Mouse (Mus musculus): ENCODE measurements around the gene Ttc5. TPM values are rescaled to one million over a fixed set of nuclear protein-coding genes. Genes with fewer than 3 reads are reported as not detected.
"Not testable (repeated sequence)": the region's sequence is repeated elsewhere in the genome, so short reads cannot be mapped to it uniquely, and the experiment has no call there.

The Ttc5 gene
- polyA plus RNA-seq (2015; fragmentation: Nextera tagmentation; extraction: Ambion mirVana), result 121 and 133 TPM in 2 replicates

DNA sequence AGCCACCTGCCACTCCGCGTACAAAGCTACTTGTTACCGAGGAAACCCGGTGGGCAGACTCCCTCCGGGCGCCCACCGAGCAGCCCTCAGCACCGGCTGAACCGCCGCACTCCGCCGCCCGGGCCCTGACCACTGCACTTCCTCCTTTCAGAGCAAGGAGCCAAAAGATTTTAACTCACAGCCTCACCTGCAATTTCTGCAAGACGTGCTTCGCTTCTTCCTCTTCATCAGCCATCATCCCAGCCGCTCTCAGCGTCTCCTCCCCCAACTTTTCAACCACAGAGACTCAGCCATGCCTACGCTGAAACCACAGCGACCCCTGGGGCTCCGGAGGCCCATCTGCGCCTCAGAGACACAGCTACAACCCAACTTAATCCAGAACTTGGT is at the start of gene Ttc5:
Gene Ttc5, minus strand, starts transcription at position 269 of the 387 bp plus-strand sequence.
- WGBS, result under 1% methylated on average over 21 of the region's 21 CpGs
- peak within 1 kb of the TSS; percentile 77 for H3K4me3 ChIP-seq
- ATAC-seq (ENCODE audit: low FRiP score), result peak; percentile 96
- peaks cover 22% of the 10 kb centered on the region for H3K36me3 ChIP-seq
- H3K9me3 ChIP-seq, result 0 out of 2 replicates have a peak, but pooled peaks cover 2% of the 10 kb centered on the region
- peak within 1 kb of the TSS; percentile 88 for H3K27ac ChIP-seq
- peak within 1 kb of the TSS; percentile 66 for H3K4me2 ChIP-seq
- no peaks in the 10 kb centered on the region for H3K27me3 ChIP-seq
- H3K9ac ChIP-seq, result peak within 1 kb of the TSS; percentile 79
- H3K4me1 ChIP-seq (replicated peaks), result peaks cover 14% of the 10 kb centered on the region

DNA sequence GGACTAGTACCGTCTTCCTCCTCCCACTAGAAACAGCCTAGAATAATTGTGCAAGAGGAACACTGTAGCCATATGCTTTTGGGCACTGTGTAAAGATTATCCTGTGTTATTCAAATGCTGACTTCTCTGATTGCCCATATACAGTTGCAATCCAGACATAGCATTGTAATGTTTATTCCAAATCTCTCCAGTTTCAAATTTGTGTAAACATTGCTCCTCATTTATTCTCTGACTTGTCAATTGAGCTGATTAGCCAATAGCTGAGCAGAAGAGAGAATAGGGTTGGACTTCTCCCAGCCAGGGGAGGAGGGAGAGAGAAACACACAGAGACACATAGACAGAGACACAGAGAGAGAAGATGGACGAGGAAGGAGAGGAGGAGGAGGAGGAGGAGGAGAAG is 49.1 kb upstream of the Ttc5 start:
- no peak for ATAC-seq (ENCODE audit: low FRiP score)
- 61% methylated on average over 2 of the region's 2 CpGs for WGBS
- no peaks in the 10 kb centered on the region for H3K9me3 ChIP-seq

DNA sequence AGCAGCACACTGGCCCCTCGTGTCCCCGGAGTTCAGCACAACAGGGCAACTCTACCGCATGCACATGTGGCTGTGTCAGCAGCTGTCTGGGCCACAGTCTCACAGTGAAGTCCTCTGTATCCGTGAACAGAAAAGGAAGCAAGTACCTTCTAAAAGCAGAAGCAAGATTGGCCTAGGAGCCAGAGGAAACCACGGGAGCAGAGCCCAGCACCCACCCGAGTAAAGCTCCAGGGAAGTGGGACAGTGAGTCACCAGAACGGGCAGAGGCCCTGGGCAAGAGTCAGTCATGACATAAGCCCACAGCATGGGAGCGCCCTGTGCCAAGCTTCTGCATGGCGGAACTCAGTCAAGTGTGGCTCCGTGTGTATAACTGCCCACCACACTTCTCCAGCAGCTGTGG is 48.6 kb upstream of the Ttc5 start:
- Histone ChIP-seq H3K27me3 (no peaks in the 10 kb centered on the region), H3K4me3 (no peak overlapping the region), H3K4me2 (no peak overlapping the region), H3K27ac (no peak overlapping the region), H3K9ac (no peak overlapping the region), H3K36me3 (no peaks in the 10 kb centered on the region; the same call in 1 of the 2 replicates), H3K4me1 (replicated peaks) (no peaks in the 10 kb centered on the region), H3K9me3 (no peaks in the 10 kb centered on the region)
- 86% methylated on average over 10 of the region's 10 CpGs for WGBS
- no peak for ATAC-seq (ENCODE audit: low FRiP score)

More for the DNA sequence above, 49.1 kb upstream of the Ttc5 start:
- Histone ChIP-seq H3K4me1 (replicated peaks) (no peaks in the 10 kb centered on the region), H3K4me2 (no peak overlapping the region), H3K4me3 (no peak overlapping the region), H3K9ac (no peak overlapping the region), H3K27me3 (no peaks in the 10 kb centered on the region), H3K36me3 (no peaks in the 10 kb centered on the region; the same call in 1 of the 2 replicates), H3K27ac (no peak overlapping the region)

DNA sequence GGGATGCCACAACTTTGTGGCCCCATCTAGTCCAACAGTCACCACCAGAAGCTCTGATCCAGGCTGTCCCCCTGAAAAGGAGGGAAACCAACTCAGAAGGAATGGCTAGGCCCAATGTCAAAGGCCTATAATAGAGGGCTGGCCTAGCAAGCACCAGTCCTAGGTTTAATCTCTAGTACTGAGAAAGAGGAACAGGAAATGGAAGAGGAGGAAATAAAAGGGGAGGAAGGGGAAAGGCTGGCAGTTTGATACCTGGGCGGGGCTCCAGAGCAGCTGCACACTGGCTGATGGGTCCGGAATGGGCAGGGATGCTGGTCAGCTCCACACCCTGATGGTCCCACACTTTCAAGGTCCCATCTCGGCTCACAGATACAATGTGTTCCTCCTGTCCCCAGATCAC is 44.6 kb upstream of the Ttc5 start:
- Histone ChIP-seq H3K27me3 (no peaks in the 10 kb centered on the region), H3K4me3 (no peak overlapping the region), H3K4me2 (no peak overlapping the region), H3K9me3 (no peaks in the 10 kb centered on the region), H3K4me1 (replicated peaks) (no peaks in the 10 kb centered on the region), H3K27ac (no peak overlapping the region), H3K9ac (no peak overlapping the region), H3K36me3 (peaks cover 3% of the 10 kb centered on the region; the same call in 1 of the 2 replicates)
- WGBS, result 85% methylated on average over 3 of the region's 3 CpGs
- ATAC-seq (ENCODE audit: low FRiP score), result no peak

DNA sequence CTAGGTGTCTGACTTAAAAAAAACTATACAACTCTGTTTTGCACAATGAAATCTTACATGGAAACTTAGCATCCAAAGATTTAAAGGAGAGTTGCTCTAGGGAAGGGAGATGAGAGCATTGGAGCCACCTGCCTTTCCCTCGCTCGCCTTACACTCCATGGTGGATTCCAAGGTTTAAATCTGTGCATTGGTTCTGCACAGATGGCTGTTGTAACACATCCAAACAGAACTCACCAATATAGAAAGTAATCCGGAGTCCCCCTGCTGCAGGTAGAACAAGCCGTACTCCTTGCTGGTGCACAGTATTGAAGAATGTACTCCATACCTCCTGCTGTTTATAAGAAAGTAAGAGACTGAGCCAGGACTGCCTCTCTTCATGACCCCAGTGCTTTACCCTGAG is 41.3 kb upstream of the Ttc5 start:
- Histone ChIP-seq H3K27ac (no peak overlapping the region), H3K4me1 (replicated peaks) (no peaks in the 10 kb centered on the region)

DNA sequence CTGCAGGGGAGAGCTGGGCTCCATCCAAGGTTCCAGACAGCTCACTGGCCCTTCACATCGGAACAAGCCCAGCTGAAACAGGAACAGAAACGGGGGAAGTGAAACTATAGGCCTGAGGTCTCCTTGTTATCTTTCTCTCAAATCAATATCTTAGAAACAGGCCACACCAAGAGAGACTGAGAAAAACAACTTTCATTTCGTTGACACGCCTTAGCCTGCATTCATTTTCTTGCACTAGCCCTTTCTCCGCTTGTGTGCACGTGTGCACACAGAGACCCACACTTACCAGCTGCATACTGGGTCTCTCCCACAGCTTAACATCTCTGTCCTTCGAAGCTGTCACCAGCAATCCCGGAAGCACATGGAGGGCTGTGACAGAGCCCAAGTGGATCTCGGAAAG is 38.9 kb upstream of the Ttc5 start:
- Histone ChIP-seq H3K9me3 (no peaks in the 10 kb centered on the region), H3K27ac (no peak overlapping the region), H3K9ac (no peak overlapping the region), H3K4me1 (replicated peaks) (no peaks in the 10 kb centered on the region), H3K27me3 (no peaks in the 10 kb centered on the region), H3K4me3 (no peak overlapping the region), H3K36me3 (peaks cover 57% of the 10 kb centered on the region), H3K4me2 (no peak overlapping the region)
- ATAC-seq (ENCODE audit: low FRiP score), result no peak
- 91% methylated on average over 9 of the region's 9 CpGs for WGBS

More for the DNA sequence above, 41.3 kb upstream of the Ttc5 start:
- WGBS, result 91% methylated on average over 4 of the region's 4 CpGs
- no peak overlapping the region for H3K4me3 ChIP-seq
- ATAC-seq (ENCODE audit: low FRiP score), result no peak
- H3K4me2 ChIP-seq, result no peak overlapping the region
- no peaks in the 10 kb centered on the region for H3K27me3 ChIP-seq
- peaks cover 33% of the 10 kb centered on the region for H3K36me3 ChIP-seq
- H3K9ac ChIP-seq, result no peak overlapping the region
- H3K9me3 ChIP-seq, result no peaks in the 10 kb centered on the region

DNA sequence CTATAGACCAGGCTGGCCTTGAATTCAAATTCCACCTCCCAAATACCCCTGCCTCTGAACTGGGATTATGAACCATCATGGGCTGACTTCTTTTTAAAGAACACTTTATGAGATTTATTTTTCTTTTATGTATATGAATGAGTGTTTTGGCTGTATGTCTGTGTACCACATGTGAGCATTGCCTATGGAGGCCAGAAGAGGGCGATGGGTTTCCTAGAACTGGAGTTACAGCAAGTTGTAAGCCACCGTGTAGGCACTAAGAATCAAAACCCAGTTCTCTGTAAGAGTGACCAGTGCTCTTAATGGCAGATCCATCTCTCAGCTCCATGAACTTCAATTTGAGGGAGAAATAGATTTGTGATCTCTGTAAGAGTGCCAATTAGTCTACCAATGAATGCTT is 37.9 kb upstream of the Ttc5 start:
- no peak overlapping the region for H3K4me2 ChIP-seq
- 72% methylated on average over 2 of the region's 2 CpGs for WGBS
- H3K9me3 ChIP-seq, result no peaks in the 10 kb centered on the region
- H3K4me3 ChIP-seq, result no peak overlapping the region
- no peaks in the 10 kb centered on the region for H3K4me1 ChIP-seq (replicated peaks)
- H3K27ac ChIP-seq, result no peak overlapping the region
- no peak for ATAC-seq (ENCODE audit: low FRiP score)
- peaks cover 58% of the 10 kb centered on the region for H3K36me3 ChIP-seq
- H3K9ac ChIP-seq, result no peak overlapping the region
- no peaks in the 10 kb centered on the region for H3K27me3 ChIP-seq

DNA sequence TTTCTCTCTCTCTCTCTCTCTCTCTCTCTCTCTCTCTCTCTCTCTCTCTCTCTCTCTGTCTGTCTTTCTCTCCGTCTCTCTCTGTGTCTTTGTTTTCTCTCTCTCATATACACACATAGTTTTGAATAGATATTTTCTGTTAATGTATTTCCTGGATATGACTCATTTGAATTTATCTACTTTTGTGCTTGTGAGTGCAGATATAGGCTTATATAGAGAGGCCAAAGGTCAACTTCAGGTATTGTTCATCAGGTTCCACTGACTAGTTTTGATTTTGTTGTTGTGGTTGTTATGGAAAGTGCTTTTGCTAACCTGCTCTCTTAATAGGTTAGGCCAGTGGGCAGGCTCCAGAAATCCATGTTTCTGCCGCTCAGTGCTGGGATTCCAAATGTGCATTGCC is 27.7 kb upstream of the Ttc5 start:
- H3K27ac ChIP-seq, result no peak overlapping the region
- H3K9ac ChIP-seq, result no peak overlapping the region
- H3K36me3 ChIP-seq, result peaks cover 67% of the 10 kb centered on the region
- WGBS, result 98% methylated on average over 2 of the region's 2 CpGs
- no peak overlapping the region for H3K4me3 ChIP-seq
- H3K27me3 ChIP-seq, result no peaks in the 10 kb centered on the region
- no peak for ATAC-seq (ENCODE audit: low FRiP score)
- no peaks in the 10 kb centered on the region for H3K9me3 ChIP-seq
- H3K4me2 ChIP-seq, result no peak overlapping the region
- H3K4me1 ChIP-seq (replicated peaks), result peaks cover 4% of the 10 kb centered on the region

DNA sequence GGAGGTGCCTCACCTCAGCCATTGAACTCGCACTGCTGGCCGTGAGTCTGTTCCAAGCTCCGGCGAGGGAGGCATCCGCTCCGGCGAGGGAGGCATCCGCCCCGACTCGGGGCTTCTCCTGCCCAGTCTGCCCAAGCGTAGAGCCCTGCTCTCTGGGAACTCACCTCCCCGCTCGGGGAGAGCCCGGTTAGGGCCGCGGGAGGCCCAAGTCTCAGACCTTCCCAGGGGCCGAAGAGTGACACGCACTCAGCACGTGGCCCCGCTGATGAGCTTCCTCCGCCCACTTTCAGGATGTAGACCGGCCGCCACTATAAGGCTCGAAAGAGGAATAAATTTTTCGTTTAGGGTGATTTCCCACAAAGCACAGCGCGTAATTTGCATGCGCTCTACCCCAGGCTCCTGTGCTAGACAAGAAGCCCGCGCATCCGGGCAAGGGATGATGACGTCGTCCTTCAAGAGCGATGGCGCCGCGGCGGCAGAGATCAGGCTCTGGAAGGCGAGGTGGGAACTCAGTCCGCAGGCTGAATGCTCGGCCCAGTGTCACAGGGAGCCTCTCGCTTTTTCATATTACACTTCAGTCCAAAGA is 22.3 kb upstream of the Ttc5 start, which contains the start of the genes Ccnb1ip1 and Parp2:
Gene Ccnb1ip1, minus strand, starts transcription at position 246 of the 586 bp plus-strand sequence.
Gene Parp2, plus strand, starts transcription at position 355 of the 586 bp plus-strand sequence.
- H3K9ac ChIP-seq, result peak within 1 kb of the TSS; percentile 77
- H3K4me3 ChIP-seq, result peak within 1 kb of the TSS; percentile 53
- WGBS, result under 1% methylated on average over 42 of the region's 42 CpGs
- no peaks in the 10 kb centered on the region for H3K9me3 ChIP-seq
- H3K4me2 ChIP-seq, result peak within 1 kb of the TSS; percentile 52
- H3K27me3 ChIP-seq, result no peaks in the 10 kb centered on the region
- H3K4me1 ChIP-seq (replicated peaks), result peaks cover 6% of the 10 kb centered on the region
- peak within 1 kb of the TSS; percentile 91 for H3K27ac ChIP-seq
- H3K36me3 ChIP-seq, result peaks cover 21% of the 10 kb centered on the region
- ATAC-seq (ENCODE audit: low FRiP score), result peak; percentile 98

DNA sequence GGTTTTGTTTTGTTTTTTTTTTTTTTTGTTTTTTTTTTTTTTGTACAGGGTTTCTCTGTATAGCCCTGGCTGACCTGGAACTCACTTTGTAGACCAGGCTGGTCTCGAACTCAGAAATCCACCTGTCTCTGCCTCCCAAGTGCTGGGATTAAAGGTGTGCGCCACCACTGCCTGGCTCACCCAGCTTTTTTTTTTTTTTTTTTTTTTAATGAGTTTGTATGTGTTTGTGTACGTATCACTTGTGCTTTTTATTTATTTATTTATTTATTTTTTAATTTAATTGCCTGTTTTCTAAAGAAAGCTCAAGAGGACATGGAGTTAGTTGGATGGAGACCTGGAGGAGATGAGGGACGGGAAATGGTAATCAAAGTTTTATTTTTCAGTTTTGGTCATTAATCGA is 21.1 kb upstream of the Ttc5 start:
- H3K4me1 ChIP-seq (replicated peaks); H3K9me3 ChIP-seq; H3K27me3 ChIP-seq; ATAC-seq (ENCODE audit: low FRiP score); H3K27ac ChIP-seq; H3K9ac ChIP-seq: not testable (repeated sequence)
- H3K4me3 ChIP-seq, result peak overlapping the region; percentile 53; the same call in 1 of the 2 replicates
- 93% methylated on average over 5 of the region's 5 CpGs for WGBS
- peak overlapping the region; percentile 52 for H3K4me2 ChIP-seq
- peaks cover 11% of the 10 kb centered on the region for H3K36me3 ChIP-seq

DNA sequence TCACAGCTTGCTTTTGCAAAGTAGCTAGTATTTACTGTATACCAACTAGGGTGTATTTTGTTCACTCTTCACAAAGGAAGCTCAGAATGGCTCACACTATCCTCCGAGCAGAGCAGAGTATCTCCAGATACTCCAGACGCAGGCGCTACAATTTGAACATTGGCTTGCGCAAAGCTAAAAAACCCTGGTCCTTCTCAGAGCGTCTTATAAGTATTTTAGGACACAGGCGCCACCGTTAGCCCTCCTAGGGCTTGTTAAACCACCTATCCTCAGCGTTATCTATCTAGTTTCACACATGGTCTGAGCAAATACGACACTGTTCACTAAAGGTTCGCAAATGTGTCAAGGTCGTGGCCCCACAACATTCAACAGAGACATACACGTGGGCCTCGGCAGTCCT is 19.4 kb upstream of the Ttc5 start:
- ATAC-seq (ENCODE audit: low FRiP score), result no peak
- Histone ChIP-seq H3K9me3 (no peaks in the 10 kb centered on the region), H3K9ac (no peak overlapping the region), H3K4me3 (no peak overlapping the region), H3K27me3 (no peaks in the 10 kb centered on the region), H3K4me1 (replicated peaks) (peaks cover 9% of the 10 kb centered on the region), H3K36me3 (no peaks in the 10 kb centered on the region), H3K4me2 (no peak overlapping the region), H3K27ac (no peak overlapping the region)
- 77% methylated on average over 13 of the region's 13 CpGs for WGBS

DNA sequence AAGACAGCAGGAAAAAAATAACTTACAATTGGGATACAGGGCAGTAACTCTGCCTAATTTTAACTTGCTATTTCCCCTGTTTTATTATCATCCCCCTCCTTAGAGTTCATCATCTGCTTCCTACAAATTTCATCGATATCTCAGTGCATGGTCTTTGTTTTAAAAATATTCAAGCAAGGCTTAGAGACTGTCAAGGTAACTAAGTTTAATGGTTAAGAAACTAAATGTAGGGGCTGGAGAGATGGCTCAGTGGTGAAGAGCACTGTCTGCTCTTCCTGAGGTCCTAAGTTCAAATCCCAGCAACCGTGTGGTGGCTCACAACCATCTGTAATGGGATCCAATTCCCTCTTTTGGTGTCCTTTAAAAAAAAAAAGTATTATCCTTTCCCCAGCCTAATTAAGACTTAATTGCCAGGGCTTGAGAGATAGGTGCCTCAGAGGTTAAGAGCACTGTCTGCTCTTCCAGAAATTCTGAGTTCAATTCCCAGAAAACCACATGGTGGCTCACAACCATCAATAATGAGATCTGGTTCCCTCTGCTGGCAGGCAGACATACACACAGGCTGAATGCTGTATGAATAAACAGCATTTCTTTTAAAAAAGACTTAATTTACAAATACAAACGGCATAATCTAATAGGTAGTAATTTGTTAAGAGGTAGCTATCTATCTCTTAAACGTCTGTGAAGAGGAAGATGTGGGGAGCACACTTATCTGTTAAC is 17.7 kb upstream of the Ttc5 start:
- Histone ChIP-seq H3K27me3 (no peaks in the 10 kb centered on the region), H3K9me3 (no peaks in the 10 kb centered on the region), H3K4me2 (no peak overlapping the region), H3K4me1 (replicated peaks) (peaks cover 5% of the 10 kb centered on the region; the same call in 1 of the 2 replicates), H3K4me3 (no peak overlapping the region), H3K27ac (no peak overlapping the region), H3K36me3 (no peaks in the 10 kb centered on the region), H3K9ac (no peak overlapping the region)
- 70% methylated on average over 4 of the region's 4 CpGs for WGBS
- no peak for ATAC-seq (ENCODE audit: low FRiP score)

All from hindbrain, embryonic 13.5 days (tissue).